Mouse (Mus musculus) olfactory bulb, adult 2 months (tissue): ENCODE results near the gene Mmachc. TPM values are rescaled to one million over a fixed set of nuclear protein-coding genes. Genes with fewer than 3 reads are reported as not detected.
A peak's percentile ranks its signal among the peaks of the same experiment; 100 is the strongest.

Experiments used
- H3K27ac ChIP-seq: fragments of 200-500 bp; 2 replicates; pipeline ENCODE4 v1.5.1; 2012; ENCODE audit warnings: low read depth, low read length; ENCODE audit not compliant: insufficient read depth
- H3K4me1 ChIP-seq: fragments of 200-500 bp; 2 replicates; pipeline ENCODE4 v1.6.1; 2012; ENCODE audit warnings: low read length; ENCODE audit not compliant: control insufficient read depth, insufficient read depth
- H3K4me3 ChIP-seq: fragments of 200-500 bp; 2 replicates; pipeline ENCODE4 v1.5.1; 2012; ENCODE audit warnings: mild to moderate bottlenecking, low read depth, low read length, moderate library complexity; ENCODE audit not compliant: insufficient read depth
- CTCF ChIP-seq: fragments of 200-500 bp; IDR thresholded peaks from 2 replicates; pipeline ENCODE4 v1.5.1; 2012; ENCODE audit warnings: low read depth, mild to moderate bottlenecking, low read length, moderate library complexity; ENCODE audit not compliant: insufficient read depth
- POLR2A ChIP-seq: fragments of 200-500 bp; IDR thresholded peaks from 2 replicates; pipeline ENCODE4 v1.6.1; 2012; ENCODE audit warnings: mild to moderate bottlenecking, low read depth, low read length, moderate library complexity; ENCODE audit not compliant: insufficient read depth
- WGBS: fragments of 180-500 bp; shearing (Covaris S2); methylation state at CpG from one replicate; pipeline ENCODE4 v1.1.7; 2018; 5-methylcytosine and 5-hydroxymethylcytosine counted together
- polyA plus RNA-seq: library from polyadenylated mRNA; stranded (reverse); fragments of >200 nt; gene quantifications from 2 replicates; pipeline ENCODE4 v1.2.4, GENCODE M21; 2012; ENCODE audit warnings: low replicate concordance; ENCODE audit not compliant: missing spikeins, insufficient read depth, insufficient read length

Mmachc gene
- polyA plus RNA-seq, 1 experiment, result not detected

- Histone ChIP-seq H3K4me1 (peaks cover 5% of the 10 kb centered on the region), H3K4me3 (no peak overlapping the region), H3K27ac (no peak overlapping the region)
- WGBS, result 72% methylated on average over 7 of the region's 7 CpGs
- no peak for TF ChIP-seq POLR2A
- TF ChIP-seq CTCF, result no peak
These were observed 14.0 kb upstream of the Mmachc start for GRCm38 (mm10) chr4:116722230-116722629.

GRCm38 (mm10) chr4:116721098-116721628, 13.0 kb upstream of the Mmachc start:
- peak overlapping the region; percentile 59; the same call in 1 of the 2 replicates for H3K27ac ChIP-seq
- under 1% methylated on average over 28 of the region's 29 CpGs for WGBS

GRCm38 (mm10) chr4:116720343-116721097, 12.3 kb upstream of the Mmachc start, which contains the start of gene Tesk2:
Tesk2 (plus strand) TSS chr4:116720948.
- Histone ChIP-seq H3K4me1 (peaks cover 5% of the 10 kb centered on the region), H3K27ac (peak within 1 kb of the TSS; percentile 59; the same call in 1 of the 2 replicates), H3K4me3 (peak within 1 kb of the TSS; percentile 99)
- TF ChIP-seq POLR2A (0 out of 2 replicates have a peak, but pooled peaks have one; percentile 21), CTCF (no peak)
- under 1% methylated on average over 33 of the region's 34 CpGs for WGBS

More at GRCm38 (mm10) chr4:116721098-116721628, 13.0 kb upstream of the Mmachc start:
- TF ChIP-seq POLR2A (no peak), CTCF (no peak)
- peaks cover 5% of the 10 kb centered on the region for H3K4me1 ChIP-seq
- peak overlapping the region; percentile 99 for H3K4me3 ChIP-seq

- TF ChIP-seq POLR2A (no peak), CTCF (no peak)
- Histone ChIP-seq H3K4me3 (no peak overlapping the region), H3K27ac (no peak overlapping the region), H3K4me1 (peaks cover 5% of the 10 kb centered on the region)
- WGBS, result 8% methylated on average over 3 of the region's 3 CpGs
These were observed 11.2 kb upstream of the Mmachc start for GRCm38 (mm10) chr4:116719396-116719795.

- TF ChIP-seq POLR2A (no peak), CTCF (no peak)
- Histone ChIP-seq H3K4me3 (no peak overlapping the region), H3K4me1 (no peaks in the 10 kb centered on the region; the same call in 1 of the 2 replicates), H3K27ac (no peak overlapping the region)
- WGBS, result 100% methylated on average over 1 of the region's 1 CpGs
These were observed 4.3 kb upstream of the Mmachc start for GRCm38 (mm10) chr4:116712536-116712935.

- WGBS, result 96% methylated on average over 2 of the region's 2 CpGs
- TF ChIP-seq POLR2A, result no peak
- no peak for TF ChIP-seq CTCF
- H3K4me3 ChIP-seq, result no peak overlapping the region
- H3K27ac ChIP-seq, result no peak overlapping the region
- H3K4me1 ChIP-seq, result no peaks in the 10 kb centered on the region; the same call in 1 of the 2 replicates
These were observed 1.9 kb upstream of the Mmachc start for GRCm38 (mm10) chr4:116710154-116710553.

- WGBS, result 7% methylated on average over 9 of the region's 9 CpGs
These were observed 685 bp upstream of the Mmachc start for GRCm38 (mm10) chr4:116708791-116709390.

GRCm38 (mm10) chr4:116707666-116708065, 540 bp downstream of the Mmachc start:
- WGBS, result 7% methylated on average over 9 of the region's 9 CpGs
- TF ChIP-seq POLR2A (no peak), CTCF (no peak)
- H3K27ac ChIP-seq, result peak overlapping the region; percentile 87
- no peaks in the 10 kb centered on the region; the same call in 1 of the 2 replicates for H3K4me1 ChIP-seq
- peak overlapping the region; percentile 88 for H3K4me3 ChIP-seq

More at GRCm38 (mm10) chr4:116708791-116709390, 685 bp upstream of the Mmachc start:
- TF ChIP-seq CTCF, result no peak
- no peak for TF ChIP-seq POLR2A
- Histone ChIP-seq H3K4me3 (peak overlapping the region; percentile 43), H3K27ac (no peak overlapping the region), H3K4me1 (no peaks in the 10 kb centered on the region; the same call in 1 of the 2 replicates)

GRCm38 (mm10) chr4:116703804-116704203, 4.4 kb downstream of the Mmachc start:
- no peaks in the 10 kb centered on the region for H3K4me1 ChIP-seq
- 38% methylated on average over 6 of the region's 6 CpGs for WGBS
- no peak overlapping the region for H3K27ac ChIP-seq
- TF ChIP-seq CTCF (no peak), POLR2A (no peak)
- H3K4me3 ChIP-seq, result no peak overlapping the region
